Mouse (Mus musculus) lung, adult 2 months (tissue): ENCODE data around the gene Olfr568.

Experiments used
- CTCF ChIP-seq: fragments of 200-500 bp; IDR thresholded peaks from 2 replicates; pipeline ENCODE4 v1.5.1; 2011; ENCODE audit warnings: mild to moderate bottlenecking, low read length, control low read depth; ENCODE audit not compliant: insufficient read depth
- POLR2A ChIP-seq: fragments of 200-500 bp; IDR thresholded peaks from 2 replicates; pipeline ENCODE4 v1.6.1; 2011; ENCODE audit warnings: low read depth, mild to moderate bottlenecking, control low read depth, low read length, borderline replicate concordance; ENCODE audit errors: extremely low read depth

DNA sequence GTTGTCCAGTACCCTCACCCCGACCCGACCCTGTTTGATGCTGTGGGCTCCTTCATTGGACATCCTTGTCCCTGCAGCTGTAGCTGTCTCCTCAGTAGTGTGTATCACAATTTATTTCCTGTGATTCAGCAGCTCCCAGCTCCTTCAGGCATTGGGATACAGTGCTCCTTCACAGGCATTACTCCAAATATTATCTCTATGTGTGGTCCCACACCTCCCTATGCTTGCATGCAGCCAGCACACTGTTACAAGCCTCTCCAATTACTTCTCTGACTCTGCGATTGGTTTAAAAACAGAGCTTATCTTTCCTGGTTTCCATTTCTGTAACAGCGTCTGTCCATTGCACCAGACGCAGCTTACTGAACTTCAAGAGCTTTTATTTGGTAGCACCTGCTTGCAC lies 39.5 kb downstream of the Olfr568 start:
- TF ChIP-seq CTCF: no peak
- TF ChIP-seq POLR2A: no peak
